Mouse (Mus musculus) ES-E14 (cell line): ENCODE data around the gene Klk7.

ENCODE experiments used
- HCFC1 ChIP-seq: IDR thresholded peaks from 2 replicates; pipeline ENCODE4 v1.6.1; 2012; ENCODE audit warnings: low read length, inconsistent platforms, borderline replicate concordance; ENCODE audit not compliant: insufficient read depth
- ZC3H11A ChIP-seq: IDR thresholded peaks from 2 replicates; pipeline ENCODE4 v1.6.1; 2012; ENCODE audit warnings: low read depth, mild to moderate bottlenecking, inconsistent platforms, low read length, borderline replicate concordance
- ZNF384 ChIP-seq: IDR thresholded peaks from 2 replicates; pipeline ENCODE4 v1.6.1; 2012; ENCODE audit warnings: low read depth, low read length, inconsistent platforms

- TF ChIP-seq HCFC1, result no peak
- no peak for TF ChIP-seq ZC3H11A
- no peak for TF ChIP-seq ZNF384
These were observed 13.7 kb upstream of the Klk7 start, which contains the start of gene Klk8 for GRCm38 (mm10) chr7:43797333-43797769.
